Mouse (Mus musculus) B cell, adult 2 months (primary cell): ENCODE data around the gene Atp2b1.

ENCODE experiments used
- DNase-seq, 2 experiments: peaks; one replicate each; pipeline ENCODE4 v3.0.0; 2022

The Atp2b1 gene

GRCm38 (mm10) chr10:99038866-99039265, 124.7 kb downstream of the Atp2b1 start:
- no peak for DNase-seq

DNA sequence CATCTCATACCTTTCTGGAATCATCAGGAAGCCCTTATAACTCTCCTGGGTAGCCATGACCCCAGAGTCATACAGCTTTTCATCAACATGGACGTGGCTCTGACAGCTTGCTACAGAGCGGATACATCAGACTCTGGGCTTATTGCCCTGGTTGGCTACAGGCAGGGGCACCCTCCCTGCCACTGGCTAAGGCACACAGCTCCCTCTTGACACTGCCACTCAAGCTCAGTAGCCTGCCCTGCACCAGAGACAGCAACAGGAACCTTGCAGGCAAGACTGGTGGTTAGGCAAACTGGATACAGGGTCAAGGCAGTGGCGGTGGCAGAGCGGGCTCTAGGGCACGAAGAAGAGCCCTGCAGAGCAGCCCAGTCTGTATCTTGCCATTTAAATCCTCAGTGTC, 126.0 kb downstream of the Atp2b1 start:
- no peak for DNase-seq

GRCm38 (mm10) chr10:99046756-99047550, 132.7 kb downstream of the Atp2b1 start:
- no peak for DNase-seq

- DNase-seq: no peak
These were observed 133.3 kb downstream of the Atp2b1 start for GRCm38 (mm10) chr10:99047551-99047940.

DNA sequence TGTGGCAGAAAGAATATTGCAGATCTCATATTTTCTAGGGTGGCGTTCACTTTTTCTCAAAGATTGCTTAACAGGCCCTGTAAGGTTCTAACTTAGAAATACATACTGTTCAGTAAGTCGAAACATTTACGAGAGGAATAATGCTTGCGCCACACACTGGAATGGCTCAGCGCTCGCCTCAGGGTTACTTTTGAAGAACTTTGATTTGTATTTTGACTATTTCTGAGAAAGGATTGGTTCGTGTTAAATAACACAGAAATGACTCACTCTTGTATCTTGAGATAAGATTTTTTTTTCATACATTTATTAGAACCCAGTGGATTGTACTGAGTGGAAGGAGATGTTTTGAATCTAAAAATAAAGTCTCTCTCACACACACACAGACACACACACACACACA, 135.9 kb downstream of the Atp2b1 start:
- no peak for DNase-seq

DNA sequence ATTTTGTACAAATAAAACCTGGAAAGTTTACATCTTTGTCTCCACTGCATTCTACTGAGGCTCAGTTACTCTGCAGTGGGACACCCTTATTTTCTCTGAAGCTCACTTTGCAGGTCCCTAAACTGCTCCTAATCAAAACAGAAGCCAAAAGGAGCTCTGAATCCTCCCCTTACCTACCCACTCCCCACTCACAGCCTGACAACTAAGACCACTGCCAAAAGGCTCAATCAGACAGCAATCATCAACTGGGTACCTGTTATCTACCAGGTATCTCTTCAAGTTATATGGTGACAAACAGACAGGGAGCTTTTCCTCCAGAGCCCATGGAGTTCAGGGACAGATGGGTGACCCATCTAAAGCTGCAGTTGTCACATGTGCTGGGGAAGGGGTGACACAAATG, 138.9 kb downstream of the Atp2b1 start:
- no peak for DNase-seq

DNA sequence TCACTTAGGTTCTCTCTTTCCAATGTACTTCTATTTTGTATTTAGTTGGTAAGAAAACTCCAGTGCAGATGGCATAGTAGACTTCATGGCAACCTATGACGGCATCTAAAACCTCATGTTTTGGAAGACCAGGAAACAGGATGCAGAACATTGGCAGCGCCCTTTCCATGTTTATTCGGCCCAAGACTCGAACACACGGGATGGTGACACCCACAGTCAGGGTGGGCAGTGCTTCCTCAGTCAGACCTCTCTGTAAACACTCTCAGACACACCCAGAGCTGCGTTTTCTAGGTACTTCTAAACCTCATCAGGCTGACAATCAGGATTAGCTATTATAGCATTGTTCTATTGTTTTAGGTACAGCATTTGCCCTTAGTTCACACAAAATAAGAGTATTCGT, 146.4 kb downstream of the Atp2b1 start:
- DNase-seq: no peak

DNA sequence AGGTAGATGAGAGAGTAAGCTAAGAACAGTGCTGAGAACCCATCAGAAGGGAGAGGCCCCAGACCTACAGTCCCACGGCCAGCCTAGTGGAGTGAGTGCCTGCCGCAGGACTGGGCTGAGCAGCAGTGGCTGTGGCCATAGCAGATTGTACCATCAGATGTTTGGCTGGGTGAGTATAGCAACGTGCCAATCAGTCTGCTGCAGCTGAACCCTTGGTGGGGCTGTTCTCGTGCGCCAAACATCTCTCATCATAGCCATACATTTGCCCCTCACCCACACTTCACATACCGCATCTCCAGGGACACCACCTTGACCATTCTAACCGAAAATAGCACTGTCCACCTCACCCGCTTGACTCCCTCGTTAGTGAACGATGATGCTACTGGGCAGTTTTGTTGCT, 147.2 kb downstream of the Atp2b1 start:
- DNase-seq: no peak

GRCm38 (mm10) chr10:99062546-99062945, 148.3 kb downstream of the Atp2b1 start:
- no peak for DNase-seq
